Mouse (Mus musculus): ENCODE measurements around the gene Mylk2. TPM values are rescaled to one million over a fixed set of nuclear protein-coding genes. Genes with fewer than 3 reads are reported as not detected.

The Mylk2 gene
- polyA plus RNA-seq, 1 experiment from 2014 or later: 0.08 TPM

DNA sequence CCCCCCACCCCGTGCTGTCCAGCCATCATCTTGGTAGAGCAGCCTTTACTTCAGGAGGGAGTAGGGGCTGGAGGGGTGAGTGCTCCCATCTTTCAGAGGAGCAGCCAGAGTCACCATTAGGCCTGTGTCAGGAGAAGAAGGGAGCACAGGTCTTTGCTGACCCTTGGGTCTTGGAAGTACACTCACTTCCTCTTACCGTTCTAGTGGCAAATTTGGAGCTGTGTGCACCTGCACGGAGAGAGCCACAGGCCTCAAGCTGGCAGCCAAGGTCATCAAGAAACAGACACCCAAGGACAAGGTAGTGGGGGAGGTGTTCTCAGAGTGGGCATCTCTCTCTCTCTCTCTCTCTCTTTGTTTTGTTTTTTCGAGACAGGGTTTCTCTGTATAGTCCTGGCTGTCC lies 4.3 kb downstream of the Mylk2 start:
- ATAC-seq (replicated peaks; ENCODE audit: insufficient number of reproducible peaks, low FRiP score, low TSS enrichment, low read depth): no peak
- no peak overlapping the region for H3K9ac ChIP-seq (replicated peaks; ENCODE audit: low read length)
- peaks cover 10% of the 10 kb centered on the region for H3K27me3 ChIP-seq (ENCODE audit: control insufficient read depth, insufficient read depth, low read length)
- H3K4me1 ChIP-seq (ENCODE audit: control insufficient read depth, insufficient read depth, low read length): no peaks in the 10 kb centered on the region
- H3K36me3 ChIP-seq (replicated peaks; ENCODE audit: control insufficient read depth, insufficient read depth, low read depth, low read length): no peaks in the 10 kb centered on the region
- no peak overlapping the region for H3K4me2 ChIP-seq (ENCODE audit: low read depth, low read length)
- 70% methylated on average over 4 of the region's 4 CpGs for whole genome bisulfite sequencing
- H3K9me3 ChIP-seq (replicated peaks; ENCODE audit: control insufficient read depth, low read length): no peaks in the 10 kb centered on the region
- no peak overlapping the region for H3K27ac ChIP-seq (replicated peaks; ENCODE audit: low read depth, low read length)
- H3K4me3 ChIP-seq (ENCODE audit: low read depth, low read length): no peak overlapping the region
- no peak for DNase-seq (ENCODE audit: low spot score)

DNA sequence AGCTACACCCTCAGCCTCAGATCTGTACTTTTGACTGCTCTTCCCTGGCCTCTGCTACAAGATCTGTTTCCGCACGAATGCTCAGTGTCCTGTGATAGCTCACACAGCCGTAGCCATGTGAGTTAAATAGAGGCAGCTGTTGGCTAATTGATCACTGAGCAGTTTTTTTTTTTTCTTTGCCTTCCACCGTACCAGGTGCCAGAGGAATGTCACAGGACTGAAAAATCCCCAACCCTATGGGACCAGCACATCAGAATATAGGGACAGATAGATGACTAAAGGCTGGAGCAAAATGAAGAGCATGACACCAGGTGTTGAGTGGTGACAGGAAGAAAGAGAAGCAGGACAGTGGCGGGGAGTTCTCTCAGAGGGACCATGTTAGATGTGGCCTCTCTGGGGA lies 5.0 kb downstream of the Mylk2 start:
- no peak overlapping the region for H3K9ac ChIP-seq (replicated peaks; ENCODE audit: low read length)
- no peaks in the 10 kb centered on the region for H3K36me3 ChIP-seq (replicated peaks; ENCODE audit: control insufficient read depth, insufficient read depth, low read depth, low read length)
- H3K4me1 ChIP-seq (ENCODE audit: control insufficient read depth, insufficient read depth, low read length): no peaks in the 10 kb centered on the region
- 35% methylated on average over 5 of the region's 5 CpGs for WGBS
- no peak for ATAC-seq (replicated peaks; ENCODE audit: insufficient number of reproducible peaks, low FRiP score, low TSS enrichment, low read depth)
- H3K27me3 ChIP-seq (ENCODE audit: control insufficient read depth, insufficient read depth, low read length): peaks cover 8% of the 10 kb centered on the region
- no peak overlapping the region for H3K4me2 ChIP-seq (ENCODE audit: low read depth, low read length)
- DNase-seq (ENCODE audit: low spot score): no peak
- no peaks in the 10 kb centered on the region for H3K9me3 ChIP-seq (replicated peaks; ENCODE audit: control insufficient read depth, low read length)
- H3K27ac ChIP-seq (replicated peaks; ENCODE audit: low read depth, low read length): no peak overlapping the region
- no peak overlapping the region for H3K4me3 ChIP-seq (ENCODE audit: low read depth, low read length)

DNA sequence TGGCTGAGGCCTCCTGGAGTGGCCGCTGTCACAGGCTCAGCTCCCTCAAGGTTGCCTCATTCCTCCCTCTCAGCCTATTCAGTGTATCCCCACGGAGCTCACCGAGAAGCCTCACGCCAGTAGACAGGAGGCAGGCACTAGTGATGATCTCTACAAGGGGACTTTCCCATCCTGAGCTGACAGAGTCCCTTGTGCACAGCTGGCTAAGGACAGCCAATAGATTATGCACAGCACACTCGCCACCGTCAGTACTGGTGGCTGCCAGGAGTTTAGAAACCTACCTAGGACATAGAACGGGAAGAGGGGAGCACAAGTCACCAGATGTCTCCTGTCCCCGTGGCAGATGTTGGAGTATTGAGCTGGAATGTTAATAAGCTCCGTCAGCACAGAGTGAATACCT lies 6.5 kb downstream of the Mylk2 start:
- no peak for ATAC-seq (replicated peaks; ENCODE audit: insufficient number of reproducible peaks, low FRiP score, low TSS enrichment, low read depth)
- H3K36me3 ChIP-seq (replicated peaks; ENCODE audit: control insufficient read depth, insufficient read depth, low read depth, low read length): no peaks in the 10 kb centered on the region
- H3K27me3 ChIP-seq (ENCODE audit: control insufficient read depth, insufficient read depth, low read length): peaks cover 7% of the 10 kb centered on the region
- no peak overlapping the region for H3K4me2 ChIP-seq (ENCODE audit: low read depth, low read length)
- H3K9me3 ChIP-seq (replicated peaks; ENCODE audit: control insufficient read depth, low read length): no peaks in the 10 kb centered on the region
- 55% methylated on average over 9 of the region's 9 CpGs for WGBS
- no peak overlapping the region for H3K27ac ChIP-seq (replicated peaks; ENCODE audit: low read depth, low read length)
- DNase-seq (ENCODE audit: low spot score): no peak
- H3K4me3 ChIP-seq (ENCODE audit: low read depth, low read length): no peak overlapping the region
- no peak overlapping the region for H3K9ac ChIP-seq (replicated peaks; ENCODE audit: low read length)
- 0 out of 2 replicates have a peak, but pooled peaks cover 2% of the 10 kb centered on the region for H3K4me1 ChIP-seq (ENCODE audit: control insufficient read depth, insufficient read depth, low read length)

DNA sequence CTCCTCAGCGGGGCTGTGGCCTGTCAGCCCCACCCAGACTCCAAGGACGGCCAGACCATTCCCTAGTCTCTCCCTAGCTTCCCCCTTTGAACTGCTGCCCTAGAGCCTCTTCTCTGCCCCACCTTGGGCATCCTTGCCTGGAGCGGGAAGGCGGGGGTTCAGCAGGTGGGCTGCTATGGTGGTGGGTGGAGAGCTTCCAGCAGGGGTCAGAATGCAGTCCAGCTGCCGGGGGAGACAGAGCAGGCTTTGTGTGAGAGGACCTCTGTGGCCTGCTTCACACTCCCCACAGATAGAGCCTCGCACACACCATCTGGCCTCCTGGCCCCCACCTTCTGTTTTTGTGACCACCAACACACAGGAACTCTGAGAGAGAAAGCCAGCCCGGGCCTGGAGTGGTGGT lies 11.2 kb downstream of the Mylk2 start:
- Histone ChIP-seq H3K9me3 (replicated peaks; ENCODE audit: control insufficient read depth, low read length) (no peaks in the 10 kb centered on the region), H3K36me3 (replicated peaks; ENCODE audit: control insufficient read depth, insufficient read depth, low read depth, low read length) (no peaks in the 10 kb centered on the region), H3K4me2 (ENCODE audit: low read depth, low read length) (no peak overlapping the region), H3K4me1 (ENCODE audit: control insufficient read depth, insufficient read depth, low read length) (peaks cover 9% of the 10 kb centered on the region), H3K27ac (replicated peaks; ENCODE audit: low read depth, low read length) (no peak overlapping the region), H3K4me3 (ENCODE audit: low read depth, low read length) (no peak overlapping the region), H3K27me3 (ENCODE audit: control insufficient read depth, insufficient read depth, low read length) (no peaks in the 10 kb centered on the region), H3K9ac (replicated peaks; ENCODE audit: low read length) (no peak overlapping the region)
- 20% methylated on average over 7 of the region's 7 CpGs for WGBS
- no peak for ATAC-seq (replicated peaks; ENCODE audit: insufficient number of reproducible peaks, low FRiP score, low TSS enrichment, low read depth)
- no peak for DNase-seq (ENCODE audit: low spot score)

DNA sequence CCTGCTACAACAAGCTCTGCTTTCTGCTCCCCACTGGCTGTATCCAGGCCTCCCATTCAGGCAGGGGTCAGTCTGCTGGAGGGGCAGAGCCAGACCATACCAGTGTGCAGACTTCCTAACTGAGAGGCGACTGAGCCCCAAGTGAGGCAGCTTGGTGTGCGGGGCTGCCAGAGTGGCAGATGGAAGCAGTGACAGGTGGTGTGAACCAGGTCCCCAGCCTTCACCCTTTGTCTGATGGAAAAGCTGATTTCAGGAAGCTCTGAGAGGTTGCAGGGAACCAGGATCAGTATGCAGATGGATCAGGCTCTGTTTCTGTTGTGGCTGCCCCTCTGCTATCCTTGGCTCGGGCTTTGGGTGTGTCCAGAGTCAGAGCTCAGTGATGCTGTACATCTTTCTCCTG lies 12.5 kb downstream of the Mylk2 start:
- 61% methylated on average over 3 of the region's 3 CpGs for WGBS
- DNase-seq (ENCODE audit: low spot score): no peak
- no peak overlapping the region for H3K27ac ChIP-seq (replicated peaks; ENCODE audit: low read depth, low read length)
- 0 out of 2 replicates have a peak overlapping the region, but pooled peaks have one; percentile 3 for H3K9ac ChIP-seq (replicated peaks; ENCODE audit: low read length)
- H3K9me3 ChIP-seq (replicated peaks; ENCODE audit: control insufficient read depth, low read length): no peaks in the 10 kb centered on the region
- ATAC-seq (replicated peaks; ENCODE audit: insufficient number of reproducible peaks, low FRiP score, low TSS enrichment, low read depth): no peak
- peaks cover 9% of the 10 kb centered on the region for H3K4me1 ChIP-seq (ENCODE audit: control insufficient read depth, insufficient read depth, low read length)
- no peaks in the 10 kb centered on the region for H3K27me3 ChIP-seq (ENCODE audit: control insufficient read depth, insufficient read depth, low read length)
- H3K4me2 ChIP-seq (ENCODE audit: low read depth, low read length): no peak overlapping the region
- H3K4me3 ChIP-seq (ENCODE audit: low read depth, low read length): no peak overlapping the region
- H3K36me3 ChIP-seq (replicated peaks; ENCODE audit: control insufficient read depth, insufficient read depth, low read depth, low read length): no peaks in the 10 kb centered on the region

DNA sequence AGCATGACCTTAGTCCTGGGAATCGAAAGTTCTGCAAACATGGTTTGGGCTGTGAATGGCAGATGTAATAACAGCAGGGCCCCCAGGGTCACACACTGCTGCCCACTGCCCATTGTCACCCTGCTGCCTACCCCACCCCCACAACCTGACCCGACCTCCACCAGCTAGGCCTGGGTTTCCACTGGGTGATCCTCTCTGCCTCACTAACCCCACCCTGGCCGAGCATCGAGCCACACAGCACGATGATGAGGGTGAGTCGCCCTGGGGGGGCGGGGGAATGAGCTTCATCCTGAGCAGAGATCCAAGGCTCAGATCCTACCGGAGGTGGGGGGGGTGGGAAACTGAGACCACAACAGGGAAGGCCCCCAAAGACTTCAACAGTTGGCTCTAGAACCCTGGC lies 13.0 kb downstream of the Mylk2 start:
- WGBS: 50% methylated on average over 8 of the region's 8 CpGs

DNA sequence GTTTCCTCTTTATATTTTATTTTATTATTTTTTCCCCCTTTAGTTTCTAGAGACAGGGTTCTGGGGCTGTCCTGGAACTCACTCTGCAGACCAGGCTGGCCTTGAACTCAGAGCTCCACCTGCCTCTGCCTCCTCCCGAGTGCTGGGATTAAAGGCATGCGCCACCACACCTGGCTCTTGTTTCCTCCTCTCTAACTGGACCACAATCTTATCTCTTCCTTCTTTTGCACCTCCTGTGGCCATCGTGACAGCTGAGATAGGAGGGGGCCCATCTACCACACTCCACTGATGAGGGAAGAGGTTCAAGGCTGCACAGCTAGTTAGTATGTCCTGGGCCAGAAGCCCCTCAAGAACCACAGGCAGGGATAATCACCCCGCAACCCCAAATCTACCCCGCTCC lies 13.4 kb downstream of the Mylk2 start:
- Histone ChIP-seq H3K4me1 (ENCODE audit: control insufficient read depth, insufficient read depth, low read length) (peaks cover 9% of the 10 kb centered on the region), H3K36me3 (replicated peaks; ENCODE audit: control insufficient read depth, insufficient read depth, low read depth, low read length) (no peaks in the 10 kb centered on the region), H3K27me3 (ENCODE audit: control insufficient read depth, insufficient read depth, low read length) (no peaks in the 10 kb centered on the region), H3K9me3 (replicated peaks; ENCODE audit: control insufficient read depth, low read length) (no peaks in the 10 kb centered on the region), H3K4me2 (ENCODE audit: low read depth, low read length) (no peak overlapping the region), H3K27ac (replicated peaks; ENCODE audit: low read depth, low read length) (peak overlapping the region; percentile 82; the same call in 1 of the 2 replicates), H3K9ac (replicated peaks; ENCODE audit: low read length) (no peak overlapping the region), H3K4me3 (ENCODE audit: low read depth, low read length) (no peak overlapping the region)
- ATAC-seq (replicated peaks; ENCODE audit: insufficient number of reproducible peaks, low FRiP score, low TSS enrichment, low read depth): no peak
- WGBS: 75% methylated on average over 5 of the region's 5 CpGs
- DNase-seq (ENCODE audit: low spot score): no peak

More for the DNA sequence above, 13.0 kb downstream of the Mylk2 start:
- peaks cover 9% of the 10 kb centered on the region for H3K4me1 ChIP-seq (ENCODE audit: control insufficient read depth, insufficient read depth, low read length)
- DNase-seq (ENCODE audit: low spot score) (no peak), ATAC-seq (replicated peaks; ENCODE audit: insufficient number of reproducible peaks, low FRiP score, low TSS enrichment, low read depth) (no peak)
- H3K9ac ChIP-seq (replicated peaks; ENCODE audit: low read length): 0 out of 2 replicates have a peak overlapping the region, but pooled peaks have one; percentile 3
- H3K27ac ChIP-seq (replicated peaks; ENCODE audit: low read depth, low read length): peak overlapping the region; percentile 11; the same call in 1 of the 2 replicates
- no peaks in the 10 kb centered on the region for H3K36me3 ChIP-seq (replicated peaks; ENCODE audit: control insufficient read depth, insufficient read depth, low read depth, low read length)
- H3K9me3 ChIP-seq (replicated peaks; ENCODE audit: control insufficient read depth, low read length): no peaks in the 10 kb centered on the region
- no peak overlapping the region for H3K4me2 ChIP-seq (ENCODE audit: low read depth, low read length)
- H3K4me3 ChIP-seq (ENCODE audit: low read depth, low read length): no peak overlapping the region
- H3K27me3 ChIP-seq (ENCODE audit: control insufficient read depth, insufficient read depth, low read length): no peaks in the 10 kb centered on the region

DNA sequence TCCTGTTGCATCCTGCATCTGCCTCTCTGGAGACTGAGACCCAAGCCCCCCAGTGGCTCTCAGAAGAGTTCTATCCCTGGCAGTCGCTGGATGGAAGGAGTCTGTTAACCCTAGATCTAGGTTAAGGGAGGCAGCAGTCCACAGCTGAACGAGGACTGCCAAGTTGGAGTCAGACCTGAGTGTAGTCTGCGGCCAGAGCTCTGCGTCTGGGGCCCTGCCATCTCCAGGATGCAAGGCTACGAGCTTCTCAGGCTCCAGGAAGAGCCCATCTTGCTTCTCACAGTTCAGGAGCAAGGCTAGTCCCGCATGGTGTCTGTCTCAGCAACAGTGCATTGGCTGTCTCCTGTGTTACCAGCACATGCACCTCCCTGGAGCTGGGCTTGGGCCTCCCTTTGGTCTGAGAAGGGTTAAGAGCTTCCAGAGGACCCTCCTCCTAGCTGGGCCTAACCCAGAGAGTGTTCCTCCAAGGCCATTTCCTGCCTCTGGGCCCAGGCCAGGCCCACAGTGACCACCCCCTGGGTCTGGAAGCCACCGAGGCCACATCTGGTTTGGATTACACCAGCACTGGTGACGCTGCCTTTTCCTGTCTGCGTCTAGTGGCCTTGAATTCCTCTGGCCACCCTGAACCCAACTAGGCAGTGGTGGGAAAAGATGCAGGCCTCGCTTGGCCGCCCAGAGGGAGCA lies 14.2 kb downstream of the Mylk2 start:
- no peak overlapping the region for H3K9ac ChIP-seq (replicated peaks; ENCODE audit: low read length)
- H3K4me2 ChIP-seq (ENCODE audit: low read depth, low read length): no peak overlapping the region; the same call in 1 of the 2 replicates
- peak; percentile 54; the same call in 1 of the 2 replicates for ATAC-seq (replicated peaks; ENCODE audit: insufficient number of reproducible peaks, low FRiP score, low TSS enrichment, low read depth)
- DNase-seq (ENCODE audit: low spot score): peak; percentile 79
- H3K4me1 ChIP-seq (ENCODE audit: control insufficient read depth, insufficient read depth, low read length): peaks cover 9% of the 10 kb centered on the region
- no peak overlapping the region for H3K4me3 ChIP-seq (ENCODE audit: low read depth, low read length)
- H3K36me3 ChIP-seq (replicated peaks; ENCODE audit: control insufficient read depth, insufficient read depth, low read depth, low read length): no peaks in the 10 kb centered on the region
- H3K9me3 ChIP-seq (replicated peaks; ENCODE audit: control insufficient read depth, low read length): no peaks in the 10 kb centered on the region
- 28% methylated on average over 11 of the region's 11 CpGs for WGBS
- peak overlapping the region; percentile 82 for H3K27ac ChIP-seq (replicated peaks; ENCODE audit: low read depth, low read length)
- H3K27me3 ChIP-seq (ENCODE audit: control insufficient read depth, insufficient read depth, low read length): no peaks in the 10 kb centered on the region
